Mouse (Mus musculus) hindbrain, embryonic 11.5 days (tissue): Measurements from ENCODE around the gene Trappc1. TPM values are rescaled to one million over a fixed set of nuclear protein-coding genes. Genes with fewer than 3 reads are reported as not detected.

Experiments used
- ATAC-seq: fragments of 200-750 bp; cut with Nextera tagmentation; 2 replicates; pipeline ENCODE4 v1.8.0; 2017; ENCODE audit warnings: mild to moderate bottlenecking, moderate TSS enrichment, moderate library complexity; ENCODE audit not compliant: low FRiP score
- DNase-seq: peaks from one replicate; pipeline ENCODE4 v3.0.0-alpha.2; 2015; ENCODE audit warnings: low spot score
- H3K27ac ChIP-seq: fragments of 300-500 bp; sonication (generic); 2 replicates; pipeline ENCODE4 v1.5.1; 2014; ENCODE audit warnings: mild to moderate bottlenecking, low read depth, low read length
- H3K27me3 ChIP-seq: fragments of 300-500 bp; sonication (generic); 2 replicates; pipeline ENCODE4 v1.6.1; 2014; ENCODE audit warnings: mild to moderate bottlenecking, low read length, moderate library complexity, mixed read lengths; ENCODE audit not compliant: control insufficient read depth, insufficient read depth
- H3K36me3 ChIP-seq: fragments of 300-500 bp; sonication (generic); 2 replicates; pipeline ENCODE4 v1.6.1; 2014; ENCODE audit warnings: mild to moderate bottlenecking, low read length, moderate library complexity, mixed read lengths; ENCODE audit not compliant: control insufficient read depth, insufficient read depth
- H3K4me1 ChIP-seq: fragments of 300-500 bp; sonication (generic); replicated peaks from 2 replicates; pipeline ENCODE4 v1.6.1; 2014; ENCODE audit warnings: low read length, mixed read lengths; ENCODE audit not compliant: control insufficient read depth, insufficient read depth
- H3K4me2 ChIP-seq: fragments of 300-500 bp; sonication (generic); replicated peaks from 2 replicates; pipeline ENCODE4 v1.6.1; 2014; ENCODE audit warnings: mild to moderate bottlenecking, low read depth, low read length
- H3K4me3 ChIP-seq: fragments of 300-500 bp; sonication (generic); 2 replicates; pipeline ENCODE4 v1.5.1; 2014; ENCODE audit warnings: low read depth, low read length
- H3K9ac ChIP-seq: fragments of 300-500 bp; sonication (generic); 2 replicates; pipeline ENCODE4 v1.6.1; 2014; ENCODE audit warnings: low read depth, low read length
- H3K9me3 ChIP-seq: fragments of 300-500 bp; sonication (generic); 2 replicates; pipeline ENCODE4 v1.6.1; 2016; ENCODE audit warnings: low read length; ENCODE audit not compliant: control insufficient read depth
- WGBS: fragments of 180-500 bp; shearing (Covaris S2); extraction: QIAGEN DNeasy Blood & Tissue Kit; methylation state at CpG from one replicate; pipeline ENCODE4 v1.1.7; 2014; 5-methylcytosine and 5-hydroxymethylcytosine counted together
- polyA plus RNA-seq: library from polyadenylated mRNA; unstranded; fragments of >200 nt; fragmentation: Nextera tagmentation; extraction: Ambion mirVana; gene quantifications from 2 replicates; pipeline ENCODE4 v1.2.1, GENCODE M21; 2014

The Trappc1 gene
- polyA plus RNA-seq, 1 experiment from 2014 or later, result 209 TPM

DNA sequence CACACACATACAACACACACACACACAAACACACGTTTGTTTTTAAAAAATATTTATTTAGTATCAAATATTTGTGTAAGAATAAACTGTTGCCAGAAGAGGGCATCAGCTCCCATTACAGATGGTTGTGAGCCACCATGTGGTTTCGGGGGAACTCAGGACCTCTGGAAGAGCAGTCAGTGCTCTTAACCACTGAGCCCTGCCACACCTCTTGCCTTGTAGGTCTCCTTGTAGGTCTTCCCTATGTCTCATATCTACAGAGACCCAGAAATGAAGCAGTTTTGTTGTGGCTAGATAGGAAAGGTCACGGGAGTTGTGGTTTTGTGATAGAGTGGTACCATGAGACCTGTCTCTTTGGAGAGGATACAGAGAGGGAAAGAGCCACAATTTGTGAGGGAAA, 10.1 kb downstream of the Trappc1 start:
- H3K9me3 ChIP-seq, result no peaks in the 10 kb centered on the region
- peaks cover 2% of the 10 kb centered on the region for H3K4me1 ChIP-seq
- H3K9ac ChIP-seq, result no peak overlapping the region
- no peaks in the 10 kb centered on the region for H3K27me3 ChIP-seq
- H3K4me3 ChIP-seq, result no peak overlapping the region
- no peak overlapping the region for H3K27ac ChIP-seq
- 67% methylated on average over 3 of the region's 3 CpGs for WGBS
- no peak for ATAC-seq
- no peak for DNase-seq
- H3K36me3 ChIP-seq, result no peaks in the 10 kb centered on the region
- no peak overlapping the region for H3K4me2 ChIP-seq

DNA sequence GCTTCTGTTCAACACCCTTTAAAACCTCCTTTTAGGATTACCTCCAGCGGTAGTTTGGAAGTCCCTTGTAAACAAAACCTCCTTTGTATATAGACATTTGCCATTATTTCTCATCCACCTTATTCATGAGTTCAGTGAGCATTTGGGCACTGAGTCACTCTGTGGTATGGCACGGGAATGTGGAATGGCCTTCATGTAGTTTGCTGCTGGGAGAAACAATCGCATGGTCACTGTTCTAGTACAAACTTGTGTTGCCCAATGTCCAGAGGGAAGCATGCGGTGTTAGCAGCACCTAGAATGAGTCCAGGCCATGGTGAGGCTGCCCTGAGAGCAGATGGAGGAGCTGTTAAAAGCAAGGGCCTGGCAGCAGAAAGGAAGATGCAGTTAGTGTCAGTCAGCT, 11.0 kb downstream of the Trappc1 start:
- Histone ChIP-seq H3K36me3 (no peaks in the 10 kb centered on the region), H3K27me3 (no peaks in the 10 kb centered on the region), H3K4me1 (peaks cover 2% of the 10 kb centered on the region), H3K27ac (no peak overlapping the region), H3K4me2 (no peak overlapping the region), H3K4me3 (no peak overlapping the region), H3K9me3 (no peaks in the 10 kb centered on the region), H3K9ac (no peak overlapping the region)
- no peak for ATAC-seq
- WGBS, result 78% methylated on average over 4 of the region's 4 CpGs
- no peak for DNase-seq

DNA sequence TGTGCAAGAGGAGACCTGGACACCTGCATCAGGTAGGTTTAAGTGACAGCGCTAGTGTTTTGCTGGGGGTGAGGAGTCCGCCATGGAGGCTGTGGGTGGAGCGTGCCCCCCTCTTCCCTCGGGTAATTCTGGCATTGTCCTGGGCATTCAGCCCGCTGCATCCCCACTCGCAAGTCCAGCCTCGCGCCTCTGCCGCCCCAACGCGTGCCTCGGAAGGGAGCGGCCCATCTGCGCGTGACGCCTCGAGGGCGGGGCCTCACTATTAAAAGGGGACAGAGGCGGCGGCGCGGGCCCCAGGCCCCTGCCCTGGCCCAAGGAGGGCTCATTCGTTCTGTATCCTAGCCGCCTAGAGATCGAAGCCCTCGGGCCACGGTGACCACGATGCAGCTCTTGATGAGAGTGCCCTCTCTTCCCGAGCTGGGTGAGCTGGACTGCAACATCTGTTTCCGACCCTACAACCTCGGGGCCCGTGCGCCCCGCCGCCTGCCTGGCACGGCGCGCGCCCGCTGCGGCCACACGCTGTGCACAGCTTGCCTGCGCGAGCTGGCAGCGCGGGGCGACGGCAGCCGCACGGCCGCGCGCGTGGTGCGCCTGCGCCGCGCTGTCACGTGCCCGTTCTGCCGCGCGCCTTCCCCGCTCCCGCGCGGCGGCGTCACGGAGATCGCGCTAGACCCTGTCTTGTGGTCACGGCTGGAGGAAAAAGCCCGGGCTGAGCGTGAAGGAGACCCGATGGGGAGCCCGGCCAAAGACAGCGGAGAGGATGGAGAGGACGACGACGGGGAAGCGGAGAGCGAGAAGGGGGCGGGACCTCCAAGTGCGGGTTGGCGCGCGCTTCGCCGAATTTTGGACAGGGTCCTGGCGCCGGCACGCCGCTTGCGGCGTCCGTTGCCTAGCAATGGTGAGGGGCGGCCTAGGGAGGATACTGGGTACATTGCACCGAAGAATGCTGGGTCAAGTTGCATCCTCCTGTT, 16.7 kb downstream of the Trappc1 start, which contains the start of gene Rnf227:
TSS of gene Rnf227 (plus strand) at position 301 of the 971 bp plus-strand sequence.
- peak; percentile 86 for ATAC-seq
- 2% methylated on average over 98 of the region's 99 CpGs for WGBS
- DNase-seq, result peak; percentile 84

DNA sequence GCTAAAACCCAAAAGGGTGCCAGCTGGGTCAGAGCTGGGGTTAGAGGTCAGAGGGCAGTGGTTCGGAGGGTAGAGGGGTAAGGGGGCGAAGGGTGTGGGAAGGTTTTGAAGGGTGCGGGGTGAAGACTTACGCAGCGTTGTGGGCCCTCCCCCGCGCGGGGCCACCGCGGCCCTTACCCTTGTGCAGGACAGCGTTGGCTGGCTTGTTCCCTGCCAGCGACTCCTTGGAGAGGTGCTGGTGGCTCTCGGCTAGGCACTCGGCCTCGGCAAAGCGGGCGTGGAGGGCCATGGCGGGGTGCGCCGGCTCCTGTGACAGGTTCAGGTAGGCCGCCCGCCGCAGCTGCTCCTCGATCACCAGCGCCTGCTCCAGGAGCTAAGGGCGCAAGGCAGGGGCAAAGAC, 22.7 kb downstream of the Trappc1 start:
- H3K9me3 ChIP-seq, result no peaks in the 10 kb centered on the region
- ATAC-seq (no peak), DNase-seq (no peak)
- H3K36me3 ChIP-seq, result peaks cover 15% of the 10 kb centered on the region
- H3K4me3 ChIP-seq, result no peak overlapping the region
- H3K4me2 ChIP-seq, result no peak overlapping the region
- H3K27ac ChIP-seq, result no peak overlapping the region
- no peak overlapping the region for H3K9ac ChIP-seq
- 86% methylated on average over 26 of the region's 26 CpGs for WGBS
- no peaks in the 10 kb centered on the region for H3K4me1 ChIP-seq
- H3K27me3 ChIP-seq, result no peaks in the 10 kb centered on the region

More for the DNA sequence above, 16.7 kb downstream of the Trappc1 start, which contains the start of gene Rnf227:
- Histone ChIP-seq H3K27ac (peak within 1 kb of the TSS; percentile 67), H3K9ac (peak within 1 kb of the TSS; percentile 71), H3K27me3 (0 out of 2 replicates have a peak, but pooled peaks cover 2% of the 10 kb centered on the region), H3K9me3 (no peaks in the 10 kb centered on the region), H3K4me3 (peak within 1 kb of the TSS; percentile 51), H3K4me2 (peak within 1 kb of the TSS; percentile 83), H3K36me3 (peaks cover 7% of the 10 kb centered on the region), H3K4me1 (peaks cover 5% of the 10 kb centered on the region)

DNA sequence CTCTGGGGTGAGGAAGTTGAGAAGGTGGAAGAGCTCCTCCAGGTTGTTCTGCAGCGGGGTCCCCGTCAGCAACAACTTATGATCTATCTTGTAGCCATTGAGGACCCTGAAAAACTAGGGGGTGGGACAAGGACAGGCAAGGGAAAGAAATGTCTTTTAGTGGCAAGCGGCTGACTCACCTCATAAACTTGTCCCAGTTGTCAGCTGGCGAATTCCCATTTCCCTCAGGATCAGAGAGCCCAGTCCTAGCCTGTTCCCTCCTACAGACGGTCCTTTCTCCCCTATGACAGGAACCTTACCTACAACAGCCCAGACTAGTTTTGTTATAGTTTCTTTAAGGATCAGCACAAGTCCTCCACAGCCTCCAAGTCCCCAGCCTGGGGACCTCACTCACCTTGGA, 32.8 kb downstream of the Trappc1 start:
- H3K9ac ChIP-seq, result no peak overlapping the region
- H3K9me3 ChIP-seq, result no peaks in the 10 kb centered on the region
- DNase-seq (no peak), ATAC-seq (no peak)
- 92% methylated on average over 5 of the region's 5 CpGs for whole genome bisulfite sequencing
- no peak overlapping the region for H3K4me2 ChIP-seq
- H3K36me3 ChIP-seq, result peaks cover 30% of the 10 kb centered on the region
- no peaks in the 10 kb centered on the region for H3K27me3 ChIP-seq
- H3K4me3 ChIP-seq, result no peak overlapping the region
- H3K4me1 ChIP-seq, result no peaks in the 10 kb centered on the region
- H3K27ac ChIP-seq, result no peak overlapping the region

DNA sequence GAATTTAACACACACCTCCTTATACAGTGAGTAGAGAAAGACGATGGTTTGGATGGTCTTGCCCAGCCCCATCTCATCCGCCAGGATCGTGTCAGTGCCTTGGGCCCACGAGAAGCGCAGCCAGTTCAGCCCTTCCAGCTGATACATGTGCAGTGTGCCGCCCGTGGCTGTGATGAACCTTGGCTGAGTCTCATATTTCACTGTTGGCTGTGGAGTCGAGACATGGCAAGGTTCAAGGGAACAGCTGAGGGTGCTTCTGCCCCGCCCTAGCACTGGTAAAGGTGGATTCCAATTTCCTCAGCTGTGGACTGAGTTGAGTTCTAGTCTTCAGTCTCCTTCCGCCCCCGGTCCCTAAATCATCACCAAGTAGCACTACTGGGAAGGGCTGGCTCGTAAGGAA, 33.9 kb downstream of the Trappc1 start:
- no peaks in the 10 kb centered on the region for H3K27me3 ChIP-seq
- no peak for DNase-seq
- H3K4me3 ChIP-seq, result no peak overlapping the region
- no peak overlapping the region for H3K27ac ChIP-seq
- peaks cover 26% of the 10 kb centered on the region for H3K36me3 ChIP-seq
- H3K4me1 ChIP-seq, result no peaks in the 10 kb centered on the region
- 93% methylated on average over 12 of the region's 12 CpGs for WGBS
- ATAC-seq, result no peak
- no peaks in the 10 kb centered on the region for H3K9me3 ChIP-seq
- no peak overlapping the region for H3K9ac ChIP-seq
- no peak overlapping the region for H3K4me2 ChIP-seq

DNA sequence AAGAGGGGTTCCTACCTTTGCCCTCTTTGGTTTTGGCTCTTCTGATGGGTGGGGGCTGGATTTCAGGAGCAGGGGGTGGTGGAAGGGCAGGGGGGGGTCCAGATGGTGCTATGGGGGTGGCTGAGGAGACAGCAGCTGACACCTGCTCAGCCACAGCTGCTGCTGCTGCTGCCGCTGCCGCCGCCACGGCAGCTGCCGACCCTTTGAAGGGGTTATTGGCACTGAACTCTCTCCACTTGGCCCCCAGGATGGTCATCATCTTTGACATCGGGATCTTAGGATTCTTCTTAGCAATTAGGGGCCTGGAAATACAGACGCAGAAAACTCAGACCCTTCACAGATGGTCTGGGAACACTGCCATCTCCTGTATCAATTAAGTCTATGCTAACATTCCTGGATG, 38.2 kb downstream of the Trappc1 start:
- Histone ChIP-seq H3K36me3 (peaks cover 10% of the 10 kb centered on the region; the same call in 1 of the 2 replicates), H3K27ac (no peak overlapping the region)
- 65% methylated on average over 7 of the region's 7 CpGs for WGBS

DNA sequence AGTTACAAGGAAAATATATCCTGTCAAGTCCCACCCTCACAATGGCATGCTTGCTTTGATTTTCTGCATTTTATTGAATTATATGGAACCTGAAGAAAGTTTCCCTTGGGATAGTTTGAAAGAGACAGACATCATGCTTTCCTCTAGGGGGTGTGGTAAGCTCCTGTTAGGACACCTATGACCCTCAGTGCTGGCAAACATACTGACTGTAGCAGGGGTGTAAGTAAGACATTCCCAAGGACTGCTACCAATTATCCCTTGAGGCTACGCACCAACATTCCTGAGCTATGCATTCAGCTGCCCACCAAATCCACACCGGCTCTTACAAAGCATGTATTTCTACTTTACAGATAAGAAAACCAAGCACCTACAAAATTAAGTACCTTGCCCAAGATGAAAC, 38.7 kb downstream of the Trappc1 start:
- Histone ChIP-seq H3K4me1 (peaks cover 15% of the 10 kb centered on the region), H3K4me3 (no peak overlapping the region), H3K36me3 (peaks cover 7% of the 10 kb centered on the region; the same call in 1 of the 2 replicates), H3K9ac (no peak overlapping the region), H3K9me3 (no peaks in the 10 kb centered on the region), H3K4me2 (no peak overlapping the region), H3K27me3 (no peaks in the 10 kb centered on the region), H3K27ac (no peak overlapping the region)
- WGBS, result 86% methylated on average over 2 of the region's 2 CpGs
- DNase-seq, result no peak
- ATAC-seq, result no peak

More for the DNA sequence above, 38.2 kb downstream of the Trappc1 start:
- ATAC-seq, result no peak
- Histone ChIP-seq H3K4me1 (peaks cover 15% of the 10 kb centered on the region), H3K9me3 (no peaks in the 10 kb centered on the region), H3K9ac (no peak overlapping the region), H3K27me3 (no peaks in the 10 kb centered on the region), H3K4me2 (no peak overlapping the region), H3K4me3 (no peak overlapping the region)
- no peak for DNase-seq
